Mouse (Mus musculus) MEL (cell line): ENCODE data around the gene Arnt2. TPM values are rescaled to one million over a fixed set of nuclear protein-coding genes. Genes with fewer than 3 reads are reported as not detected.

Experiments
- DNase-seq: peaks from one replicate; pipeline ENCODE4 v3.0.0; 2011; ENCODE audit warnings: low read depth, low spot score
- H3K27ac ChIP-seq: 2 replicates; pipeline ENCODE4 v1.5.1; 2012; ENCODE audit warnings: low read depth, mild to moderate bottlenecking, control low read depth, low read length, moderate library complexity; ENCODE audit not compliant: control insufficient read depth
- H3K27me3 ChIP-seq, 2 experiments: fragments of 150-350 bp in 1 of 2; sonication (generic) in 1 of 2; 2 replicates each; pipeline ENCODE4 v1.6.1; 2012; ENCODE audit warnings: low read length in 2 of 2, mild to moderate bottlenecking in 2 of 2, improper control_type of control experiment in 1 of 2, moderate library complexity in 1 of 2; ENCODE audit not compliant: insufficient read depth in 2 of 2, control insufficient read depth in 1 of 2
- H3K36me3 ChIP-seq, 2 experiments: 2 replicates each; pipeline ENCODE4 v1.6.1; 2012 to 2014; ENCODE audit warnings: low read length in 2 of 2, improper control_type of control experiment in 1 of 2, inconsistent platforms in 1 of 2, mild to moderate bottlenecking in 1 of 2; ENCODE audit not compliant: insufficient read depth in 2 of 2, control insufficient read depth in 1 of 2
- H3K4me1 ChIP-seq, 2 experiments: fragments of 150-350 bp in 1 of 2; sonication (generic) in 1 of 2; 2 replicates each; pipeline ENCODE4 v1.6.1; 2012; ENCODE audit warnings: low read length in 2 of 2, improper control_type of control experiment in 1 of 2, mild to moderate bottlenecking in 1 of 2; ENCODE audit not compliant: insufficient read depth in 2 of 2, control insufficient read depth in 1 of 2
- H3K4me3 ChIP-seq, 2 experiments: fragments of 150-350 bp in 1 of 2; sonication (generic) in 1 of 2; 2 replicates each; pipeline ENCODE4 v1.5.1; 2012; ENCODE audit warnings: low read depth in 2 of 2, low read length in 2 of 2, mild to moderate bottlenecking in 2 of 2, moderate library complexity in 2 of 2, control low read depth in 1 of 2, improper control_type of control experiment in 1 of 2; ENCODE audit not compliant: control insufficient read depth in 1 of 2, insufficient read depth in 1 of 2
- H3K79me2 ChIP-seq: 2 replicates; pipeline ENCODE4 v1.6.1; 2012; ENCODE audit warnings: mild to moderate bottlenecking, low read length, moderate library complexity; ENCODE audit not compliant: control insufficient read depth, poor library complexity, insufficient read depth
- H3K9ac ChIP-seq: 2 replicates; pipeline ENCODE4 v1.6.1; 2012; ENCODE audit warnings: low read depth, mild to moderate bottlenecking, control low read depth, low read length, moderate library complexity; ENCODE audit not compliant: control insufficient read depth, poor library complexity, severe bottlenecking
- H3K9me3 ChIP-seq: fragments of 150-350 bp; sonication (generic); replicated peaks from 2 replicates; pipeline ENCODE4 v1.6.1; 2012; ENCODE audit warnings: mild to moderate bottlenecking, low read length, improper control_type of control experiment, moderate library complexity; ENCODE audit not compliant: insufficient read depth
- BHLHE40 ChIP-seq: IDR thresholded peaks from 2 replicates; pipeline ENCODE4 v1.6.1; 2012; ENCODE audit warnings: low read depth, mild to moderate bottlenecking, inconsistent platforms, low read length, improper control_type of control experiment, borderline replicate concordance
- CHD2 ChIP-seq: IDR thresholded peaks from 2 replicates; pipeline ENCODE4 v1.6.1; 2011; ENCODE audit warnings: low read length, improper control_type of control experiment
- ELF1 ChIP-seq: IDR thresholded peaks from 2 replicates; pipeline ENCODE4 v1.6.1; 2014; ENCODE audit warnings: low read depth, mild to moderate bottlenecking, inconsistent platforms, low read length, improper control_type of control experiment, moderate library complexity
- EP300 ChIP-seq, 2 experiments: IDR thresholded peaks; 2 replicates each; pipeline ENCODE4 v1.6.1; 2011; ENCODE audit warnings: improper control_type of control experiment in 2 of 2, low read length in 2 of 2, low read depth in 1 of 2, mild to moderate bottlenecking in 1 of 2
- GATA1 ChIP-seq: IDR thresholded peaks from 2 replicates; pipeline ENCODE4 v1.6.1; 2011; ENCODE audit warnings: low read depth, low read length, improper control_type of control experiment
- JUND ChIP-seq: IDR thresholded peaks from 2 replicates; pipeline ENCODE4 v1.6.1; 2011; ENCODE audit warnings: low read depth, mild to moderate bottlenecking, improper control_type of control experiment, low read length
- MAFK ChIP-seq: IDR thresholded peaks from 2 replicates; pipeline ENCODE4 v1.6.1; 2011; ENCODE audit warnings: low read depth, mild to moderate bottlenecking, low read length, improper control_type of control experiment, borderline replicate concordance
- MAZ ChIP-seq: IDR thresholded peaks from 2 replicates; pipeline ENCODE4 v1.6.1; 2012; ENCODE audit warnings: low read depth, mild to moderate bottlenecking, inconsistent platforms, low read length, improper control_type of control experiment
- MEF2A ChIP-seq: IDR thresholded peaks from 2 replicates; pipeline ENCODE4 v1.6.1; 2014; ENCODE audit warnings: low read depth, mild to moderate bottlenecking, inconsistent platforms, low read length, improper control_type of control experiment; ENCODE audit not compliant: poor library complexity, insufficient replicate concordance, severe bottlenecking; ENCODE audit errors: extremely low read depth
- MXI1 ChIP-seq: IDR thresholded peaks from 2 replicates; pipeline ENCODE4 v1.6.1; 2011; ENCODE audit warnings: mild to moderate bottlenecking, low read depth, low read length, improper control_type of control experiment
- MYB ChIP-seq: IDR thresholded peaks from 2 replicates; pipeline ENCODE4 v1.6.1; 2011; ENCODE audit warnings: mild to moderate bottlenecking, low read depth, low read length, improper control_type of control experiment
- MYC ChIP-seq: IDR thresholded peaks from 2 replicates; pipeline ENCODE4 v1.6.1; 2011; ENCODE audit warnings: low read depth, mild to moderate bottlenecking, low read length, improper control_type of control experiment, moderate library complexity
- NELFE ChIP-seq: IDR thresholded peaks from 2 replicates; pipeline ENCODE4 v1.6.1; 2011; ENCODE audit warnings: low read depth, low read length, improper control_type of control experiment
- POLR2AphosphoS5 ChIP-seq: IDR thresholded peaks from 2 replicates; pipeline ENCODE4 v1.6.1; 2012; ENCODE audit warnings: low read depth, borderline replicate concordance, mild to moderate bottlenecking, inconsistent platforms, low read length, moderate library complexity, mixed read lengths
- RCOR1 ChIP-seq: IDR thresholded peaks from 2 replicates; pipeline ENCODE4 v1.6.1; 2012; ENCODE audit warnings: low read depth, mild to moderate bottlenecking, inconsistent platforms, low read length, improper control_type of control experiment
- SMC3 ChIP-seq: IDR thresholded peaks from 2 replicates; pipeline ENCODE4 v1.6.1; 2011; ENCODE audit warnings: low read depth, low read length, improper control_type of control experiment
- TAL1 ChIP-seq: IDR thresholded peaks from 2 replicates; pipeline ENCODE4 v1.6.1; 2012; ENCODE audit warnings: mild to moderate bottlenecking, inconsistent platforms, low read length, moderate library complexity, mixed read lengths
- TCF12 ChIP-seq: IDR thresholded peaks from 2 replicates; pipeline ENCODE4 v1.6.1; 2014; ENCODE audit warnings: low read depth, mild to moderate bottlenecking, inconsistent platforms, low read length, improper control_type of control experiment, moderate library complexity
- ZC3H11A ChIP-seq: IDR thresholded peaks from 2 replicates; pipeline ENCODE4 v1.6.1; 2012; ENCODE audit warnings: low read depth, mild to moderate bottlenecking, inconsistent platforms, low read length, improper control_type of control experiment
- ZKSCAN1 ChIP-seq: IDR thresholded peaks from 2 replicates; pipeline ENCODE4 v1.6.1; 2012; ENCODE audit warnings: low read depth, mild to moderate bottlenecking, inconsistent platforms, low read length, improper control_type of control experiment, moderate library complexity
- ZNF384 ChIP-seq: IDR thresholded peaks from 2 replicates; pipeline ENCODE4 v1.6.1; 2012; ENCODE audit warnings: low read depth, mild to moderate bottlenecking, inconsistent platforms, low read length, improper control_type of control experiment
- polyA plus RNA-seq, 2 experiments: library from polyadenylated mRNA; stranded (reverse) in 1 of 2; unstranded in 1 of 2; fragments of >175 nt in 1 of 2; fragments of >200 nt in 1 of 2; gene quantifications; 2 replicates each; pipeline versions ENCODE4 v1.2.1 to v1.2.4; 2012; ENCODE audit warnings: low replicate concordance in 2 of 2, low read depth in 1 of 2; ENCODE audit not compliant: insufficient read length in 2 of 2, insufficient read depth in 1 of 2, missing spikeins in 1 of 2
- total RNA-seq: library from RNA; depleted of rRNA; stranded (reverse); fragments of 300-350 nt; gene quantifications from 2 replicates; pipeline ENCODE4 v1.2.3, GENCODE M21; 2012

Gene Arnt2
- total and polyA plus RNA-seq, 3 experiments: not detected

- no peaks in the 10 kb centered on the region for H3K9me3 ChIP-seq
- TF ChIP-seq SMC3 (no peak), MAZ (no peak)
- H3K36me3 ChIP-seq: no peaks in the 10 kb centered on the region
- H3K4me1 ChIP-seq: no peaks in the 10 kb centered on the region
- H3K4me3 ChIP-seq: no peak overlapping the region
- no peaks in the 10 kb centered on the region; a peak in 1 of 4 replicates for H3K27me3 ChIP-seq
- no peak overlapping the region for H3K9ac ChIP-seq
- DNase-seq: no peak
- H3K79me2 ChIP-seq: no peaks in the 10 kb centered on the region
- H3K27ac ChIP-seq: no peak overlapping the region
Observed at GRCm38 (mm10) chr7:84335766-84336579, 74.0 kb downstream of the Arnt2 start.

- no peak overlapping the region for H3K4me3 ChIP-seq
- TF ChIP-seq MEF2A: no peak
- TF ChIP-seq SMC3: no peak
- no peak for TF ChIP-seq ZNF384
- TF ChIP-seq ZC3H11A: no peak
- no peak for TF ChIP-seq ZKSCAN1
- TF ChIP-seq MXI1: no peak
- TF ChIP-seq EP300 (IDR thresholded peaks at IDR 0.05; ENCODE audit: low read depth in 1 of 2, low read length in 2 of 2): no peak
- no peak for TF ChIP-seq MYB
- no peak for TF ChIP-seq MYC
- no peak for TF ChIP-seq POLR2AphosphoS5
- no peak for TF ChIP-seq TAL1
- no peak for TF ChIP-seq MAFK
- no peak for TF ChIP-seq TCF12
- TF ChIP-seq JUND: no peak
- TF ChIP-seq GATA1: no peak
- TF ChIP-seq ELF1: no peak
- no peak for TF ChIP-seq NELFE
- no peak for TF ChIP-seq CHD2
- TF ChIP-seq RCOR1: no peak
- TF ChIP-seq BHLHE40: no peak
- no peak for DNase-seq
- no peaks in the 10 kb centered on the region for H3K79me2 ChIP-seq
- no peaks in the 10 kb centered on the region; a peak in 1 of 4 replicates for H3K27me3 ChIP-seq
- no peaks in the 10 kb centered on the region for H3K9me3 ChIP-seq
- no peak overlapping the region for H3K9ac ChIP-seq
- H3K4me1 ChIP-seq: no peaks in the 10 kb centered on the region
- no peak overlapping the region for H3K27ac ChIP-seq
- H3K36me3 ChIP-seq: no peaks in the 10 kb centered on the region
Observed at GRCm38 (mm10) chr7:84333996-84334395, 76.0 kb downstream of the Arnt2 start.
